Mouse (Mus musculus): ENCODE data around the gene Arrb2. TPM values are rescaled to one million over a fixed set of nuclear protein-coding genes. Genes with fewer than 3 reads are reported as not detected.
A peak's percentile ranks its signal among the peaks of the same experiment; 100 is the strongest.
"Not testable (repeated sequence)": the region's sequence is repeated elsewhere in the genome, so short reads cannot be mapped to it uniquely, and the experiment has no call there.

Arrb2 gene
- polyA plus RNA-seq, 1 experiment, result 86.1 TPM

DNA sequence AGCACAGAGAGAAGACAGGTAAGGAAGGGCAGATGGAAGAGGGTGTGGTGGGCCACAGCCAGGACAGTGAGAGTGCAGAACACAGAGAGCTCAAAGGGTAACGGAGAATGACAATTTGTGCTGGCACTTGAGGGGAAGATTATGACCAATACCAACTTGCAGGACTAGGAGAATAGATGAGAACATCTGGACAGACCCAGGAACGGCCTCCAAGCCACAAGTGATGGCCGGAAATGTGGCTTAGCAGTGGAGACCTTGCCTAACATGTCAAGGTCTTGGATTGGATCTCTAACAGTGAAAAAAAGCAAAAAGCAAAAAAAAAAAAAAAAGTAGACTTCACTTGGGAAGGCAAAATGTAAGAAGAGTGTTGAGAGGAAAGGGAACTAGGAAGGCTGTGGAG lies 37.3 kb downstream of the Arrb2 start:
- no peak for TF ChIP-seq CTCF (IDR thresholded peaks at IDR 0.05; ENCODE audit: borderline replicate concordance, extremely low read depth, insufficient read depth, insufficient read length)
- TF ChIP-seq POLR2A (IDR thresholded peaks at IDR 0.05; ENCODE audit: borderline replicate concordance, extremely low read depth, insufficient read depth, insufficient read length, poor library complexity, severe bottlenecking), result no peak
- DNase-seq (ENCODE audit: low read depth), result no peak

DNA sequence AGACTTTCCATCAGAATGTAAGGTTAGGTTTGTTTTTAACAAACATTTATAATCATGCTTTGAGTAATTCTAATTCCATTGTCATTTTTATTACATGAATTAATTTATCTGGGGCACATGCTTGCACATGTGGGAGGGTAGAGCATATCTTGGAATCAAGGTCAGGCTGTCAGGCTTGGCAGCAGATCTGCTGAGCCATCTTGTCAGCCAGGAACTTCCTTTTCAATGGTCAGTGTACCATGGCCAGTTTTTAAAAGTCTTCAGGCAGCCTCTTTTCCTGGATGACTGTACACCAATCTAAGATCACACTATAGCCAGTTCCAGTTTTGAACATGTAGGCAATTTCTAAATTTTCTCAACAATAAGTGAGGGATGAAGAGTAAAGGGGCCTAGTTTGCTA lies 40.3 kb downstream of the Arrb2 start:
- no peak for TF ChIP-seq POLR2A (IDR thresholded peaks at IDR 0.05; ENCODE audit: borderline replicate concordance, extremely low read depth, insufficient read depth, insufficient read length, poor library complexity, severe bottlenecking)
- TF ChIP-seq CTCF (IDR thresholded peaks at IDR 0.05; ENCODE audit: borderline replicate concordance, extremely low read depth, insufficient read depth, insufficient read length), result no peak
- DNase-seq (ENCODE audit: low read depth), result no peak

DNA sequence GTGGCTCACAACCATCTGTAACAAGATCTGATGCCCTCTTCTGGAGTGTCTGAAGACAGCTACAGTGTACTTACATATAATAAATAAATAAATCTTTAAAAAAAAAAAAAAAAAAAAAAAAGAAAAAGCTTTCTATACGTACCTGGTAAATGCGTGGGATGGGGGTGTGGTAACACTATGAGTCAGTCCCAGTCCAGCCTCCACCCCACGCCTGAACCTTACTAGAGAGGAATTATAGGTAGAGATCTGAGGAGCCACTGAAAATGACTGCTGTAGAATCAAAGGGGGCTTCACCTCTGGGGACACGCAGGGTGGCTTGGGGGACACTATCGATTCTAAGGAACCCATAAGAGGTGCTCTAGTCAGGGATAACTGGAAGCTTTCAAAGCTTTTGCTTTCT lies 40.9 kb downstream of the Arrb2 start:
- DNase-seq (ENCODE audit: low read depth), result not testable (repeated sequence)

DNA sequence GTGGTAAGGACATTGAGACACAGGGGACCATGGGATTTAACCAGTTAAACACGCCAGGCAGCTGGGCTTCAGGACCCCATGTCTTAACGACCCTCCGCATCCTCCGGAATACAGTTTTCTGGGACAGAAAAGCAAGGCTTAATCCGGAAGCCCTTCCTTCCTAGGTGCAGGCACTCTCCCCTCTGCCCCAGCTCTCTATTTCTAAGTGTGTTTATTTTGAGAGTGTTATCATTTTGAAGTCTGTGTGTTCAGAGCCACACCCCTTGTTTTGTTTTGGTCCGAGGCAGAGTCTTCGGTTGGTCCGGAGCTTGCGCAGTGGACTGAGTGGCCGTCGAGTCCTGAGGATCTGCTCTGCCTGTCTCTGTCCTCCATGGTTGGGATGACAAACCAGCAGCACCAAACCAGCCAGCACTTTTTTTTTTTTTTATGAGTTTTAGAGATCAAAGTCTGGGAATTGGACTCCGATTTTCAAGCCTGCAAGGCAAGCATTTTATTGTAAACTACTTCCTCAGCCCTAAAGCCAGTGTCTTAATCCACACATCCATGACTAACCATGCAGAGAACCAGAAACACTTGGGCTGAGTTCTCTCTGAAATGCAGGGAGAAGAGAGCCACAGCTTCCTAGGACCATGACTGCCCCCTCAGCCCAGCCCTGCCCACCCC lies 42.6 kb downstream of the Arrb2 start:
- no peak for DNase-seq (ENCODE audit: low read depth)
- no peak for TF ChIP-seq CTCF (IDR thresholded peaks at IDR 0.05; ENCODE audit: borderline replicate concordance, extremely low read depth, insufficient read depth, insufficient read length)
- no peak for TF ChIP-seq POLR2A (IDR thresholded peaks at IDR 0.05; ENCODE audit: borderline replicate concordance, extremely low read depth, insufficient read depth, insufficient read length, poor library complexity, severe bottlenecking)

DNA sequence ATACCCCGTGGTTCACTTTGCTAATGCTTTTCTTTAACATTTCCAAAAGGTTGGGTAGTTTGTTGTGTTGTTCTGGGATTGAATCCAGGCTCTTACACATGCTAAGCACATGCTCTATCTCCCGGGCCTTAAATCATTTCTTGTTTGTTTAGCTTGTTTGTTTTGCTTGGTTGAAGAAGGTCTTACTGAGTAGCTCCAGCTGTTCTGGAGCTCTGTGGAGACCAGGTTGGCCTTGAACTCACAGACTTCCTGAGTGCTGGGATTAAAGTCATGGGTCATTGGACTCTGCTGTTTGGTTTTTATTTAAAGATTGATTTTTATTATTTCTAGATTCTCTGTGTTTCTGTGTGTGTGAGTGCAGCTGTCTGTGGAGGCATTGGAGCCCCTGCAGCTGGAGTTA lies 53.1 kb downstream of the Arrb2 start:
- DNase-seq (ENCODE audit: low read depth), result peak; percentile 1
- TF ChIP-seq CTCF (IDR thresholded peaks at IDR 0.05; ENCODE audit: borderline replicate concordance, extremely low read depth, insufficient read depth, insufficient read length) (no peak), POLR2A (IDR thresholded peaks at IDR 0.05; ENCODE audit: borderline replicate concordance, extremely low read depth, insufficient read depth, insufficient read length, poor library complexity, severe bottlenecking) (no peak)

DNA sequence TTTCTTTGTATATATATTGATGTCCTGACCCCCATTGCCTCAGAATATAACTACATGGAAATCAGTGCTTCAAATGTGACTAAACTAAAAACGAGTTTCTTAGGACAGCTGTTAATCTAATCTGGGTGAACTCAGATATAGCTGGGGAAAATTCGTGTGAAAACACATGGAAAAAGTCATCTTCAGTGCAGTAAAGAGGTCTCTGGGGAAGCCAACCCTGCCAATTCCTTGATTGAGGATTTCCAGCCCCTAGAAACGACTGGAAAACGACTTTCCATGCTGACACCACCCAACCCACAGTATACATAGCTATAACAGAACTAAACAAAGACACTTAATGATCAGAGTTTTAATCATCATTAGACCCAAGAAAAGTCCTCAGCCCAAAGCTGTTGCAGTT lies 55.4 kb downstream of the Arrb2 start:
- no peak for DNase-seq (ENCODE audit: low read depth)
- no peak for TF ChIP-seq POLR2A (IDR thresholded peaks at IDR 0.05; ENCODE audit: borderline replicate concordance, extremely low read depth, insufficient read depth, insufficient read length, poor library complexity, severe bottlenecking)
- no peak for TF ChIP-seq CTCF (IDR thresholded peaks at IDR 0.05; ENCODE audit: borderline replicate concordance, extremely low read depth, insufficient read depth, insufficient read length)

DNA sequence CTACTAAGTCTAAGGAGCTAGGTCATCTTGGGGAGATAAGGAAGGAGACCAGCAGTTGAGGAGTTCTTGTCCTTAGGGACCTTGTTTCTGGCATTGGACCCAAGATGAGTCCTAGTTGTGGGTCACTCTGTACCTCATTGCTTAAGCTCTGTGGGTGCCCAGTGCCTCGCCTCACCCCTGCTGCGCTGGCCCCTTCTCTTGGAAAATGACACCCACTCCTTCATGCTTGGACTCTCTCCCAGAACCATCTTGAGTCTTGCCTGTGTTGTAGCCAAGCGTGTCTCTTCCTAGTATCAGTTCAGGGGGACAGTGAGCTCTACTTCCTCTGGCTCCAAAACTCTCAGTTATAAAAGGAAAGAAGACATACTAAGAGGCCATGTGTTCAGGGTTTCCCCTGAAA lies 56.7 kb downstream of the Arrb2 start:
- TF ChIP-seq POLR2A (IDR thresholded peaks at IDR 0.05; ENCODE audit: borderline replicate concordance, extremely low read depth, insufficient read depth, insufficient read length, poor library complexity, severe bottlenecking), result no peak
- no peak for TF ChIP-seq CTCF (IDR thresholded peaks at IDR 0.05; ENCODE audit: borderline replicate concordance, extremely low read depth, insufficient read depth, insufficient read length)
- DNase-seq (ENCODE audit: low read depth), result no peak

DNA sequence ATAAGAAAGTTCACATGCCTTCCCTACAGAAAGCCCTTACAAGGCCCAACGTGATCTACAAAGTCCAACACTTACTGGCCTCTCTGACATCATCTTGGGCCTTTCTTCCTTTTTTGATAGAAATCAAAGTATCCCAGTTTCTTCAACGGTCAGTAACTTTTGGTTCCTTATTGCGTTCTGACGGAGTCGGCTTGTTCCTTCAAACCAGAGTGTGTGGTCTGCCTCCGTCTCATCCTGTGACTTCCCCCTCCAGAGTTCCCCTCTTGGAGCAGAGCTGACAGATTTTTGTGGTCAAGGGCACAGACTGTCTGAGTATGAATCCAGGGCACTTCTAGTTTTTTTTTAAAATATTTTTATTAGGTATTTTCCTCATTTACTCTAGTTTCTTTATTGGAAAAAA lies 57.2 kb downstream of the Arrb2 start:
- TF ChIP-seq CTCF (IDR thresholded peaks at IDR 0.05; ENCODE audit: borderline replicate concordance, extremely low read depth, insufficient read depth, insufficient read length), result no peak
- no peak for TF ChIP-seq POLR2A (IDR thresholded peaks at IDR 0.05; ENCODE audit: borderline replicate concordance, extremely low read depth, insufficient read depth, insufficient read length, poor library complexity, severe bottlenecking)
- no peak for DNase-seq (ENCODE audit: low read depth)

Other genes starting within 250 kb of the Arrb2 start
- 2.8 and 3.8 TPM in 2 replicates for gene Slc16a11, start 219.9 kb upstream of the Arrb2 start, polyA plus RNA-seq (2012; rRNA removed)
- 13.9 and 15.1 TPM in 2 replicates for gene Slc16a13, start 211.6 kb upstream of the Arrb2 start, polyA plus RNA-seq (2012; rRNA removed)
- gene Bcl6b, start 202.8 kb upstream of the Arrb2 start, polyA plus RNA-seq (2012; rRNA removed), result 4.5 and 5.9 TPM in 2 replicates
- gene 0610010K14Rik, start 194.7 kb upstream of the Arrb2 start, polyA plus RNA-seq (2012; rRNA removed), result 153 and 207 TPM in 2 replicates
- gene Gm21988, start 192.8 kb upstream of the Arrb2 start, polyA plus RNA-seq (2012; rRNA removed), result 14.8 and 18.0 TPM in 2 replicates
- gene Rnasek, start 192.8 kb upstream of the Arrb2 start, polyA plus RNA-seq (2012; rRNA removed), result 106 and 125 TPM in 2 replicates
- gene Alox12, start 177.3 kb upstream of the Arrb2 start, polyA plus RNA-seq (2012; rRNA removed), result 0.78 and 1.6 TPM in 2 replicates
- not detected in 2 replicates for gene Alox12e, start 110.0 kb upstream of the Arrb2 start, polyA plus RNA-seq (2012; rRNA removed)
- gene Alox15, start 80.6 kb upstream of the Arrb2 start, polyA plus RNA-seq (2012; rRNA removed), result 0.05 and 0.29 TPM in 2 replicates
- gene Pelp1, start 22.6 kb upstream of the Arrb2 start, polyA plus RNA-seq (2012; rRNA removed), result 31.2 and 34.2 TPM in 2 replicates
- gene Med11, start 19.3 kb downstream of the Arrb2 start, polyA plus RNA-seq (2012; rRNA removed), result 28.1 and 31.8 TPM in 2 replicates
- 0.93 and 1.4 TPM in 2 replicates for gene Zmynd15, start 26.8 kb downstream of the Arrb2 start, polyA plus RNA-seq (2012; rRNA removed)
- 3.1 and 3.5 TPM in 2 replicates for gene Cxcl16, start 27.3 kb downstream of the Arrb2 start, polyA plus RNA-seq (2012; rRNA removed)
- gene Tm4sf5, start 72.6 kb downstream of the Arrb2 start, polyA plus RNA-seq (2012; rRNA removed), result 1.6 and 2.3 TPM in 2 replicates
- gene Vmo1, start 82.0 kb downstream of the Arrb2 start, polyA plus RNA-seq (2012; rRNA removed), result 0.14 and 0.15 TPM in 2 replicates
- 0.09 TPM in 1 of 2 replicates, not detected in the other for gene Gltpd2, start 86.6 kb downstream of the Arrb2 start, polyA plus RNA-seq (2012; rRNA removed)
- 405 and 560 TPM in 2 replicates for gene Psmb6, start 92.7 kb downstream of the Arrb2 start, polyA plus RNA-seq (2012; rRNA removed)
- not detected in 2 replicates for gene Gm40193, start 100.3 kb downstream of the Arrb2 start, polyA plus RNA-seq (2012; rRNA removed)
- gene Pld2, start 107.4 kb downstream of the Arrb2 start, polyA plus RNA-seq (2012; rRNA removed), result 18.9 and 19.9 TPM in 2 replicates
- gene Mink1, start 130.2 kb downstream of the Arrb2 start, polyA plus RNA-seq (2012; rRNA removed), result 94.3 and 99.5 TPM in 2 replicates
- gene 4930544D05Rik, start 183.2 kb downstream of the Arrb2 start, polyA plus RNA-seq (2012; rRNA removed), result not detected in 2 replicates
- gene Chrne, start 186.6 kb downstream of the Arrb2 start, polyA plus RNA-seq (2012; rRNA removed), result 0.16 TPM in 1 of 2 replicates, not detected in the other
- 0.06 and 0.30 TPM in 2 replicates for gene Gp1ba, start 206.5 kb downstream of the Arrb2 start, polyA plus RNA-seq (2012; rRNA removed)
- 91.1 and 127 TPM in 2 replicates for gene Rnf167, start 214.6 kb downstream of the Arrb2 start, polyA plus RNA-seq (2012; rRNA removed)
- 129 and 149 TPM in 2 replicates for gene Slc25a11, start 214.8 kb downstream of the Arrb2 start, polyA plus RNA-seq (2012; rRNA removed)
- 419 and 479 TPM in 2 replicates for gene Pfn1, start 222.0 kb downstream of the Arrb2 start, polyA plus RNA-seq (2012; rRNA removed)
- 23.0 and 24.1 TPM in 2 replicates for gene Eno3, start 224.6 kb downstream of the Arrb2 start, polyA plus RNA-seq (2012; rRNA removed)
- gene Spag7, start 236.8 kb downstream of the Arrb2 start, polyA plus RNA-seq (2012; rRNA removed), result 56.3 and 76.0 TPM in 2 replicates